Mouse (Mus musculus) midbrain, embryonic 16.5 days (tissue): Measurements from ENCODE around the gene Tagln. TPM values are rescaled to one million over a fixed set of nuclear protein-coding genes. Genes with fewer than 3 reads are reported as not detected.

Experiments
- microRNA-seq: library from miRNA; unstranded; fragments of <30 nt; microRNA quantifications from one replicate; pipeline ENCODE4, GENCODE M21; 2017
- polyA plus RNA-seq: library from polyadenylated mRNA; unstranded; fragments of >200 nt; fragmentation: Nextera tagmentation; extraction: Ambion mirVana; gene quantifications from 2 replicates; pipeline ENCODE4 v1.2.1, GENCODE M21; 2015

Gene Tagln
- polyA plus RNA-seq, 1 experiment from 2014 or later, result 5.5 TPM

Small RNA genes within 50 kb of the gene (microRNA-seq; reads per million reads assigned to microRNA genes)
- gene Mir7087, result not detected

Other genes starting within 250 kb of the Tagln start
- gene Cep164, start 107.4 kb downstream of the Tagln start, polyA plus RNA-seq, result 10.7 and 12.7 TPM in 2 replicates
- 48.1 and 51.3 TPM in 2 replicates for gene Bace1, start 97.5 kb downstream of the Tagln start, polyA plus RNA-seq
- gene Pcsk7, start 29.6 kb downstream of the Tagln start, polyA plus RNA-seq, result 22.6 and 25.4 TPM in 2 replicates
- gene Rnf214, start 29.1 kb downstream of the Tagln start, polyA plus RNA-seq, result 97.9 and 118 TPM in 2 replicates
- gene Sidt2, start 19.2 kb upstream of the Tagln start, polyA plus RNA-seq, result 44.7 and 50.0 TPM in 2 replicates
- 287 and 294 TPM in 2 replicates for gene Pafah1b2, start 76.6 kb upstream of the Tagln start, polyA plus RNA-seq
- 5.1 and 5.9 TPM in 2 replicates for gene Sik3, start 76.8 kb upstream of the Tagln start, polyA plus RNA-seq